8 mouse cellular contexts compared by ENCODE assay signal in genomic region chr1:171248386-171249226, GRCm38 (mm10). TPM values are rescaled to one million over a fixed set of nuclear protein-coding genes. Genes with fewer than 3 reads are reported as not detected.
DNase-seq lines count a peak whose midpoint lies in the region; ATAC-seq and TF ChIP-seq lines count a peak whose summit lies in the region.

No protein-coding gene starts in this region.

- TF ChIP-seq POLR2A in embryonic fibroblast, embryonic 13.5 days (IDR thresholded peaks at IDR 0.05; ENCODE audit: low read depth, low read length): peak; percentile 20; the same call in 1 of the 2 replicates

- 36% methylated on average over 3 of the region's 3 CpGs for WGBS in kidney, embryonic 15.5 days
- 34% methylated on average over 3 of the region's 3 CpGs for WGBS in liver, embryonic 12.5 days (ENCODE audit: insufficient replicate concordance)

- H3K36me3 ChIP-seq in kidney, embryonic 15.5 days: peaks cover 23% of the 10 kb centered on the region
- H3K36me3 ChIP-seq in liver, embryonic 12.5 days: peaks cover 22% of the 10 kb centered on the region

- no peak overlapping the region for H3K4me3 ChIP-seq in kidney, embryonic 15.5 days (replicated peaks)
- no peak overlapping the region for H3K4me3 ChIP-seq in embryonic fibroblast, embryonic 13.5 days (ENCODE audit: insufficient read depth, low read length)
- H3K4me3 ChIP-seq in liver, embryonic 12.5 days: no peak overlapping the region

- no peak overlapping the region for H3K9ac ChIP-seq in kidney, embryonic 15.5 days
- 0 out of 2 replicates have a peak overlapping the region, but pooled peaks have one; percentile 10 for H3K9ac ChIP-seq in liver, embryonic 12.5 days

- no peaks in the 10 kb centered on the region for H3K9me3 ChIP-seq in kidney, embryonic 15.5 days (replicated peaks)
- H3K9me3 ChIP-seq in liver, embryonic 12.5 days (replicated peaks): no peaks in the 10 kb centered on the region

- ATAC-seq in kidney, embryonic 15.5 days (replicated peaks; ENCODE audit: low FRiP score): no peak
- ATAC-seq in liver, embryonic 12.5 days: no peak

- no peak for TF ChIP-seq CTCF in embryonic fibroblast, embryonic 13.5 days (IDR thresholded peaks at IDR 0.05; ENCODE audit: borderline replicate concordance, insufficient read depth, low read length)

- H3K27ac ChIP-seq in kidney, embryonic 15.5 days: peak overlapping the region; percentile 91
- peak overlapping the region; percentile 88 for H3K27ac ChIP-seq in embryonic fibroblast, embryonic 13.5 days (ENCODE audit: insufficient read depth, low read length)
- H3K27ac ChIP-seq in liver, embryonic 12.5 days: peak overlapping the region; percentile 45

- H3K4me2 ChIP-seq in kidney, embryonic 15.5 days: peak overlapping the region; percentile 80
- H3K4me2 ChIP-seq in liver, embryonic 12.5 days: peak overlapping the region; percentile 84

- H3K27me3 ChIP-seq in kidney, embryonic 15.5 days: no peaks in the 10 kb centered on the region
- H3K27me3 ChIP-seq in liver, embryonic 12.5 days (replicated peaks): peaks cover 45% of the 10 kb centered on the region

- peaks cover 74% of the 10 kb centered on the region for H3K4me1 ChIP-seq in kidney, embryonic 15.5 days
- peaks cover 3% of the 10 kb centered on the region for H3K4me1 ChIP-seq in embryonic fibroblast, embryonic 13.5 days (ENCODE audit: control insufficient read depth, insufficient read depth, low read length)
- peaks cover 62% of the 10 kb centered on the region for H3K4me1 ChIP-seq in liver, embryonic 12.5 days

- DNase-seq in kidney, adult 11 months: no peak
- DNase-seq in MN1 (ENCODE audit: low spot score): peak; percentile 44
- DNase-seq in urinary bladder, postnatal 25 days (ENCODE audit: low spot score): no peak
- no peak for DNase-seq in frontal cortex, postnatal 10 days (ENCODE audit: low spot score in 2 of 2)
- no peak for DNase-seq in frontal cortex, postnatal 36 days (ENCODE audit: low spot score in 2 of 2)

RNA-seq across cellular contexts. Expression of gene Adamts4, which starts 1.6 kb away (rescaled TPM):
- 10.7 and 11.6 TPM in 2 replicates for polyA plus RNA-seq in kidney, embryonic 15.5 days (2015; fragmentation: Nextera tagmentation; extraction: Ambion mirVana)
- 24.3 and 25.8 TPM in 2 replicates for polyA plus RNA-seq in embryonic fibroblast, embryonic 13.5 days (2011; ENCODE audit: insufficient read length, low read depth, missing spikeins)
- 0.61 and 0.72 TPM in 2 replicates for polyA plus RNA-seq in liver, embryonic 12.5 days (2016; fragmentation: Nextera tagmentation; extraction: Ambion mirVana)

RNA-seq across cellular contexts. Expression of gene Ndufs2, which starts 2.6 kb away (rescaled TPM):
- 276 and 283 TPM in 2 replicates for polyA plus RNA-seq in kidney, embryonic 15.5 days (2015; fragmentation: Nextera tagmentation; extraction: Ambion mirVana)
- 226 and 234 TPM in 2 replicates for polyA plus RNA-seq in embryonic fibroblast, embryonic 13.5 days (2011; ENCODE audit: insufficient read length, low read depth, missing spikeins)
- polyA plus RNA-seq in liver, embryonic 12.5 days (2016; fragmentation: Nextera tagmentation; extraction: Ambion mirVana): 160 and 167 TPM in 2 replicates

RNA-seq across cellular contexts. Expression of gene Fcer1g, which starts 14.4 kb away (rescaled TPM):
- 35.0 and 36.9 TPM in 2 replicates for polyA plus RNA-seq in kidney, embryonic 15.5 days (2015; fragmentation: Nextera tagmentation; extraction: Ambion mirVana)
- polyA plus RNA-seq in embryonic fibroblast, embryonic 13.5 days (2011; ENCODE audit: insufficient read length, low read depth, missing spikeins): 1.6 and 7.1 TPM in 2 replicates
- polyA plus RNA-seq in liver, embryonic 12.5 days (2016; fragmentation: Nextera tagmentation; extraction: Ambion mirVana): 55.8 and 60.7 TPM in 2 replicates

RNA-seq across cellular contexts. Expression of gene B4galt3, which starts 21.5 kb away (rescaled TPM):
- polyA plus RNA-seq in kidney, embryonic 15.5 days (2015; fragmentation: Nextera tagmentation; extraction: Ambion mirVana): 80.4 and 94.3 TPM in 2 replicates
- 53.2 and 55.1 TPM in 2 replicates for polyA plus RNA-seq in embryonic fibroblast, embryonic 13.5 days (2011; ENCODE audit: insufficient read length, low read depth, missing spikeins)
- 29.9 and 35.8 TPM in 2 replicates for polyA plus RNA-seq in liver, embryonic 12.5 days (2016; fragmentation: Nextera tagmentation; extraction: Ambion mirVana)

RNA-seq across cellular contexts. Expression of gene Apoa2, which starts 23.8 kb away (rescaled TPM):
- 45.5 and 97.5 TPM in 2 replicates for polyA plus RNA-seq in kidney, embryonic 15.5 days (2015; fragmentation: Nextera tagmentation; extraction: Ambion mirVana)
- 1.2 and 1.3 TPM in 2 replicates for polyA plus RNA-seq in embryonic fibroblast, embryonic 13.5 days (2011; ENCODE audit: insufficient read length, low read depth, missing spikeins)
- polyA plus RNA-seq in liver, embryonic 12.5 days (2016; fragmentation: Nextera tagmentation; extraction: Ambion mirVana): 2,516 and 2,642 TPM in 2 replicates
